Mouse (Mus musculus) cerebellum, postnatal 36 days (tissue): ENCODE data around the gene Rhcg.

Experiments
- DNase-seq, 2 experiments: peaks; one replicate each; pipeline ENCODE4 v3.0.0; 2021 to 2022; ENCODE audit warnings: mixed read lengths in 2 of 2

The Rhcg gene

DNA sequence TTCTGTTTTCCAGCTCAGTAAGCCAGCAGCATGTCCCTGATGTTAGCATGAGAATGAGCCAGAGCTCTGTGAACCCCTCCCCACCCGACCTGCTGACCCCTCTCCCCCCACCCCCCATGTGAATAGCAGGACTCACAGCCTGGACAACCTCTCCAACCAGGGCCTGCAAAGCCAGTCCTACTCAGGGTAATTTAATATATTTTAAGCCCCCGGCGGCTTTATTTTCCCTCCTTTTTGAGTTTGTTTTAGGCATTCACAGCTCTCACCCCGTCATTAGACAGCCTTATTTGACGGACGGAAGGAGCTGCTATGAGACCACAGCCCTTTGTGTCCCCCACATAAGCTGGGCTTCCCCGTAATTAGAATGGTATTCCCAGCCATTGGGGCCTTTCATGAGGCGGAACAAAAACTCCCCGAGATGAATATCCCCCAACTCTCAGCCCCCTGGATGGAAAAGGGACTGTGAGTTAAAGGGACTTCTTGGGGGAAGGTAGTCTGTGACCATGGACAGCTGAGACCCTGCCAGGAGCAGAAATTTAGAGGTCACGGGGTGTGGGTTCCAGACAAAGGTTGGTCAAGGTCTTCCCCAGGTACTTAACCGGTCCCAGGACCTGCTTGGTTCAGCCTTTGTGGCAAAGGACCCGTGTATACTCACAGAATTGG, 68.4 kb downstream of the Rhcg start:
- DNase-seq = no peak

DNA sequence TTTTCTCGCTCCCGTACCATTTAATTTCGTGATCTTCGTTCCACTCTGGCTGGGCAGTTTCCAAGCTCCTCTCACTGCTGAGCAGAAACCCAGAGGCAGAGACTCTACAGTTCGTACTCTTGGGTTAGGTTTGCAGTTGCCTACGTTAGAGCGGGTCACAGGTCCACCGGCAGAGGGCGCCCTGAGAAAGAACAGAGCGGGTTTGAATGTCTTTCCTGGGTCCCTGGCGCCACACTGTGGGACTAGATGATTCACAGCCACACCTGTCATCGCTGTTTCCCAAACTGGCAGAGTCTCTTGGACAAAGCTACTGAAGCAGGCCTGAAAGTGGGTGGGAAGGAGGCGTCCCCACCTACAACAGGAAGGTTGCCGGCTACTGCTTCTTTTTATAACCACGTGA, 70.4 kb downstream of the Rhcg start:
- peak; percentile 97 to 99 for DNase-seq

DNA sequence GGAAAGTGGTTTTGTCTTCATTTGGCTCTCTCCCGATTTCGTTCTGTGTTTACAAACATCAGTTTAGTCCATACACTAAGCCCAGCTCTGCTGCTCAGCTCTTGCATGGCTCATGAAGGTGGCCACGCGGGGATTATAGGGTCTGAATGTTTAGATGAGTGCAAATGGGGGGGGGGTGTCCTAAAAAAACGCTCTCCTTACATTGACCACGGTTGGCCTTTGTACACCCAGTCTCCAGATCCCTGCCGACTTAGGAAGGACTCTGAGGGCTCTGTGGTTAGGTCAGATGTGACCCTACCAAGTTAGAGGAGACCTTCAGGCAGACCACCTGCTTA, 72.4 kb downstream of the Rhcg start:
- DNase-seq = no peak

DNA sequence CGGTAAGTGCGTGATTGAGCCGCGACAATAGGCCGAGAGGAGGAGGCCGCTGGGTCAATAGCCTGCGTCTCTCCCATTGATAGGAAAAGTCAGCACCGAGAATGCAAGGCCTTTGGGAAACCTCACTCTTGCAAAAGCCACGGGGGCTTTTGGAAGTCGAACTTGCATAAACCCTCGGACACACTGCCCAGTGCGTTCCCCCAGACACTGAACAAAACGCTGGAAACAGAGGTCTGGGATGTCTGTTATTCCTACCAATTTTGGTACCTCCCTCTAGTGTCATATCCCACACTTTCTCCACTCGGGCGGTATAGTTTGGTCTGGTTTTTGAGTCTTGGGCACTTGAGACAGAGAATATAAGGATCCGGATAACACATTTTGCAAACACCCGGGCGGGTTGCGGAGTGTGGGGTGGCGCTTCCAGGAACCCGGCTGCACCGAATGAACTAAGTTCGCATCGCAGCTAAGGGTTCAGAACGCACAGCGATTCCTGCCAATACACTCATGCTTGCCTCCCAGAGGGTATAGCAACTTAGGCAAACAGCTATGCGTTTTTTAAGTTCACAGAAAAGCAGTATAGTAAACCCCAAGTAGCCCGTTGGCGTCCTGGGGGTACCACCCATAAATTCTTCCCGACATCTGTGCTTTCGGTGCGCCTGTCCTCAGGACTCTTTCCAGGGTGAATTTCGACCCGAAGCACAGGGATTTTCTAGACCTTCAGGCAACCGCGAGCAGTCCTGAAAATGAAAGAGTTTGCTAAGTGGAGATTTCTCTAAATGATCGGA, 73.0 kb downstream of the Rhcg start:
- DNase-seq = no peak
